Comparison of ENCODE assay signal across 28 mouse cellular contexts in genomic region chr17:12199933-12200332, GRCm38 (mm10).
DNase-seq lines count a peak whose midpoint lies in the region; ATAC-seq lines count a peak whose summit lies in the region.
"Had no signal": no experiment of that assay in that cellular context is flagged by ENCODE, and none has a peak within 500 bp of the region (broad histone marks: within the 10 kb centered on the region; RNA-seq: fewer than 3 reads in every experiment).

No protein-coding gene starts in this region.

- no peaks in the 10 kb centered on the region for H3K9me3 ChIP-seq in liver, embryonic 12.5 days (replicated peaks)
- no peaks in the 10 kb centered on the region for H3K9me3 ChIP-seq in liver, embryonic 11.5 days (ENCODE audit: control insufficient read depth, low read length)
- H3K9me3 ChIP-seq: forebrain, embryonic 15.5 days; limb, embryonic 13.5 days; lung, embryonic 15.5 days; neural tube, embryonic 13.5 days had no signal

- H3K4me1 ChIP-seq in liver, embryonic 12.5 days: peaks cover 95% of the 10 kb centered on the region
- peaks cover 41% of the 10 kb centered on the region for H3K4me1 ChIP-seq in liver, embryonic 11.5 days (replicated peaks; ENCODE audit: control insufficient read depth, insufficient read depth, low read length)

- peak overlapping the region; percentile 100 for H3K27ac ChIP-seq in liver, embryonic 12.5 days
- no peak overlapping the region for H3K27ac ChIP-seq in liver, embryonic 11.5 days (ENCODE audit: low read depth, low read length)
- H3K27ac ChIP-seq: forebrain, embryonic 15.5 days; layer of hippocampus, adult 2 months; limb, embryonic 13.5 days; lung, embryonic 15.5 days; neural tube, embryonic 13.5 days had no signal

- no peak for ATAC-seq in liver, embryonic 12.5 days
- no peak for ATAC-seq in liver, embryonic 11.5 days (replicated peaks; ENCODE audit: low FRiP score)
- no peak for ATAC-seq in activated CD4-positive, CD25-positive, alpha-beta regulatory T cell, adult 4 months
- ATAC-seq: forebrain, embryonic 15.5 days; hindbrain, embryonic 16.5 days; intestine, embryonic 16.5 days had no signal

- H3K9ac ChIP-seq in liver, embryonic 12.5 days: no peak overlapping the region
- no peak overlapping the region for H3K9ac ChIP-seq in liver, embryonic 11.5 days (ENCODE audit: low read depth, low read length)
- H3K9ac ChIP-seq: forebrain, embryonic 15.5 days; limb, embryonic 13.5 days; lung, embryonic 15.5 days; neural tube, embryonic 13.5 days had no signal

- no peaks in the 10 kb centered on the region for H3K27me3 ChIP-seq in liver, embryonic 12.5 days (replicated peaks)
- H3K27me3 ChIP-seq in liver, embryonic 11.5 days (replicated peaks; ENCODE audit: control insufficient read depth, insufficient read depth, low read length): no peaks in the 10 kb centered on the region
- H3K27me3 ChIP-seq: forebrain, embryonic 15.5 days; limb, embryonic 13.5 days; lung, embryonic 15.5 days; neural tube, embryonic 13.5 days had no signal

- 87% methylated on average over 4 of the region's 4 CpGs for WGBS in liver, embryonic 12.5 days (ENCODE audit: insufficient replicate concordance)
- WGBS in liver, embryonic 11.5 days: 96% methylated on average over 4 of the region's 4 CpGs

- H3K36me3 ChIP-seq in liver, embryonic 12.5 days: peaks cover 78% of the 10 kb centered on the region
- 0 out of 2 replicates have a peak, but pooled peaks cover 2% of the 10 kb centered on the region for H3K36me3 ChIP-seq in liver, embryonic 11.5 days (ENCODE audit: control insufficient read depth, insufficient read depth, low read length)
- H3K36me3 ChIP-seq: lung, embryonic 15.5 days had no signal

- H3K4me3 ChIP-seq in liver, embryonic 12.5 days: no peak overlapping the region
- H3K4me3 ChIP-seq in liver, embryonic 11.5 days (ENCODE audit: low read depth, low read length): no peak overlapping the region
- H3K4me3 ChIP-seq: forebrain, embryonic 15.5 days; layer of hippocampus, adult 2 months; limb, embryonic 13.5 days; lung, embryonic 15.5 days; myocyte; neural tube, embryonic 13.5 days had no signal

- no peak overlapping the region for H3K4me2 ChIP-seq in liver, embryonic 12.5 days
- H3K4me2 ChIP-seq in liver, embryonic 11.5 days: no peak overlapping the region
- H3K4me2 ChIP-seq: forebrain, embryonic 15.5 days; heart, embryonic 11.5 days; limb, embryonic 13.5 days; lung, embryonic 15.5 days; neural tube, embryonic 13.5 days had no signal

- peak; percentile 45 to 46 for DNase-seq in cerebellum, postnatal 10 days
- DNase-seq in cerebellum, postnatal 25 days: no peak
- DNase-seq in liver, embryonic 11.5 days (ENCODE audit: low spot score): no peak
- DNase-seq in adipocyte (ENCODE audit: low spot score): peak; percentile 76
- DNase-seq in gonadal fat pad, adult 2 months (ENCODE audit: low read depth): peak; percentile 12
- DNase-seq: adrenal gland, adult 2 months; cerebellum, adult 11-12 months; cerebellum, postnatal 36 days; embryo, embryonic 11 days; gastrocnemius, postnatal 10 days; heart, adult 11 months; kidney, adult 9 months; kidney, postnatal 14 days; lung, postnatal 4 days; midbrain, embryonic 14.5 days; right cerebral cortex, postnatal 4 days; thymus, postnatal 36 days had no signal

Comparison
In these comparisons a context has a peak if more than half of its experiments do, and no peak if none do; other contexts are left out.
1. DNase-seq: peak in cerebellum, postnatal 10 days (2 of 2), adipocyte (single experiment) and gonadal fat pad, adult 2 months (single experiment); none in cerebellum, postnatal 25 days (0 of 2) and liver, embryonic 11.5 days (single experiment).